In genomic region chr13:54950131-54950530, GRCm38 (mm10) we compare ENCODE assay signal across 8 mouse cellular contexts. TPM values are rescaled to one million over a fixed set of nuclear protein-coding genes. Genes with fewer than 3 reads are reported as not detected.
DNase-seq lines count a peak whose midpoint lies in the region; ATAC-seq lines count a peak whose summit lies in the region.

No protein-coding gene starts in this region.

- no peak overlapping the region for H3K9ac ChIP-seq in kidney, embryonic 14.5 days (ENCODE audit: low read depth, low read length)
- H3K9ac ChIP-seq in midbrain, embryonic 12.5 days (replicated peaks): peak overlapping the region; percentile 68

- H3K4me3 ChIP-seq in kidney, embryonic 14.5 days (ENCODE audit: low read length): peak overlapping the region; percentile 65
- H3K4me3 ChIP-seq in hindbrain, embryonic 10.5 days: peak overlapping the region; percentile 71
- peak overlapping the region; percentile 69 for H3K4me3 ChIP-seq in midbrain, embryonic 12.5 days

- peaks cover 91% of the 10 kb centered on the region for H3K27me3 ChIP-seq in kidney, embryonic 14.5 days (ENCODE audit: control insufficient read depth, insufficient read depth, low read length)
- peaks cover 100% of the 10 kb centered on the region for H3K27me3 ChIP-seq in hindbrain, embryonic 10.5 days (ENCODE audit: insufficient read depth, poor library complexity, severe bottlenecking)
- peaks cover 99% of the 10 kb centered on the region for H3K27me3 ChIP-seq in midbrain, embryonic 12.5 days

- ATAC-seq in kidney, embryonic 14.5 days (ENCODE audit: low FRiP score, low TSS enrichment): 0 out of 2 replicates have a peak, but pooled peaks have one; percentile 17
- peak; percentile 34; the same call in 1 of the 2 replicates for ATAC-seq in common myeloid progenitor, adult 5-6 weeks (replicated peaks; ENCODE audit: low read depth, poor library complexity, severe bottlenecking)
- ATAC-seq in midbrain, embryonic 12.5 days (ENCODE audit: low FRiP score, low read depth): no peak

- no peaks in the 10 kb centered on the region for H3K36me3 ChIP-seq in kidney, embryonic 14.5 days (ENCODE audit: control insufficient read depth, insufficient read depth, low read length)
- no peaks in the 10 kb centered on the region for H3K36me3 ChIP-seq in hindbrain, embryonic 10.5 days
- no peaks in the 10 kb centered on the region for H3K36me3 ChIP-seq in midbrain, embryonic 12.5 days

- H3K4me1 ChIP-seq in kidney, embryonic 14.5 days (ENCODE audit: control insufficient read depth, insufficient read depth, low read length): peaks cover 6% of the 10 kb centered on the region; the same call in 1 of the 2 replicates
- H3K4me1 ChIP-seq in hindbrain, embryonic 10.5 days (replicated peaks): peaks cover 52% of the 10 kb centered on the region
- peaks cover 43% of the 10 kb centered on the region for H3K4me1 ChIP-seq in midbrain, embryonic 12.5 days

- no peak overlapping the region for H3K27ac ChIP-seq in kidney, embryonic 14.5 days (ENCODE audit: low read depth, low read length)
- no peak overlapping the region for H3K27ac ChIP-seq in hindbrain, embryonic 10.5 days
- no peak overlapping the region for H3K27ac ChIP-seq in midbrain, embryonic 12.5 days (replicated peaks)

- WGBS in kidney, embryonic 14.5 days: 0% methylated on average over 7 of the region's 9 CpGs
- WGBS in hindbrain, embryonic 10.5 days: 1% methylated on average over 9 of the region's 9 CpGs
- 2% methylated on average over 9 of the region's 9 CpGs for WGBS in midbrain, embryonic 12.5 days

- no peaks in the 10 kb centered on the region for H3K9me3 ChIP-seq in kidney, embryonic 14.5 days (ENCODE audit: control insufficient read depth, low read length)
- no peaks in the 10 kb centered on the region for H3K9me3 ChIP-seq in hindbrain, embryonic 10.5 days
- H3K9me3 ChIP-seq in midbrain, embryonic 12.5 days: no peaks in the 10 kb centered on the region

- H3K4me2 ChIP-seq in kidney, embryonic 14.5 days (replicated peaks; ENCODE audit: low read depth, low read length): peak overlapping the region; percentile 98
- peak overlapping the region; percentile 98 for H3K4me2 ChIP-seq in midbrain, embryonic 12.5 days (replicated peaks)

- no peak for DNase-seq in kidney, postnatal 14 days
- DNase-seq in hindbrain, embryonic 10.5 days (ENCODE audit: low spot score): no peak
- no peak for DNase-seq in adrenal gland, postnatal 14 days
- no peak for DNase-seq in spleen, adult 12 weeks (ENCODE audit: low spot score)
- no peak for DNase-seq in gastrocnemius, postnatal 10 days

RNA-seq across cellular contexts. Expression of gene Unc5a, which starts 0.9 kb away (rescaled TPM):
- polyA plus RNA-seq in kidney, embryonic 14.5 days (2014; fragmentation: Nextera tagmentation; extraction: Ambion mirVana): 2.1 and 2.5 TPM in 2 replicates
- total RNA-seq in common myeloid progenitor, adult 5-6 weeks (2017): 0.58 and 6.3 TPM in 2 replicates
- polyA plus RNA-seq in hindbrain, embryonic 10.5 days (2016; fragmentation: Nextera tagmentation; extraction: Ambion mirVana): 2.0 and 4.4 TPM in 2 replicates
- polyA plus RNA-seq in midbrain, embryonic 12.5 days (2016; fragmentation: Nextera tagmentation; extraction: Ambion mirVana): 2.6 and 4.4 TPM in 2 replicates
- 7.2 and 8.5 TPM in 2 replicates for total RNA-seq in adrenal gland, postnatal 14 days (2021)
- total RNA-seq in gastrocnemius, postnatal 10 days (2021): 1 to 10 TPM; 3.7 to 4.8 TPM
